ENCODE assay signal across 9 mouse cellular contexts in genomic region chr8:121374777-121375176, GRCm38 (mm10).
DNase-seq lines count a peak whose midpoint lies in the region; ATAC-seq and TF ChIP-seq lines count a peak whose summit lies in the region.
"Had no signal": no experiment of that assay in that cellular context is flagged by ENCODE, and none has a peak within 500 bp of the region (broad histone marks: within the 10 kb centered on the region; RNA-seq: fewer than 3 reads in every experiment).

No protein-coding gene starts in this region.

- peak overlapping the region; percentile 24; the same call in 1 of the 2 replicates for H3K27ac ChIP-seq in lung, embryonic 14.5 days (ENCODE audit: low read depth)
- no peak overlapping the region for H3K27ac ChIP-seq in intestine, embryonic 16.5 days (ENCODE audit: low read length)
- H3K27ac ChIP-seq: liver, embryonic 15.5 days had no signal

- no peaks in the 10 kb centered on the region for H3K36me3 ChIP-seq in lung, embryonic 14.5 days (ENCODE audit: insufficient read depth)
- no peaks in the 10 kb centered on the region for H3K36me3 ChIP-seq in intestine, embryonic 16.5 days (ENCODE audit: control insufficient read depth, insufficient read depth, low read length)
- H3K36me3 ChIP-seq: liver, embryonic 15.5 days had no signal

- 3% methylated on average over 8 of the region's 8 CpGs for WGBS in lung, embryonic 14.5 days
- 22% methylated on average over 8 of the region's 8 CpGs for WGBS in intestine, embryonic 16.5 days

- H3K9me3 ChIP-seq in lung, embryonic 14.5 days (ENCODE audit: low read depth, low read length): no peaks in the 10 kb centered on the region
- no peaks in the 10 kb centered on the region for H3K9me3 ChIP-seq in intestine, embryonic 16.5 days (ENCODE audit: control insufficient read depth, low read length)
- H3K9me3 ChIP-seq: liver, embryonic 15.5 days had no signal

- ATAC-seq in lung, embryonic 14.5 days (ENCODE audit: insufficient read depth): peak; percentile 81
- no peak for ATAC-seq in intestine, embryonic 16.5 days
- no peak for ATAC-seq in megakaryocyte, adult 5-6 weeks (ENCODE audit: poor library complexity, severe bottlenecking)

- no peak overlapping the region for H3K4me2 ChIP-seq in lung, embryonic 14.5 days
- H3K4me2 ChIP-seq in intestine, embryonic 16.5 days (ENCODE audit: low read depth, low read length): no peak overlapping the region
- H3K4me2 ChIP-seq: liver, embryonic 15.5 days had no signal

- no peak overlapping the region for H3K9ac ChIP-seq in lung, embryonic 14.5 days
- no peak overlapping the region for H3K9ac ChIP-seq in intestine, embryonic 16.5 days (ENCODE audit: low read depth, low read length)
- H3K9ac ChIP-seq: liver, embryonic 15.5 days had no signal

- TF ChIP-seq CTCF in lung, embryonic 14.5 days (IDR thresholded peaks at IDR 0.05; ENCODE audit: low read depth): no peak

- no peaks in the 10 kb centered on the region for H3K27me3 ChIP-seq in lung, embryonic 14.5 days (ENCODE audit: insufficient read depth, low read length)
- peaks cover 3% of the 10 kb centered on the region; the same call in 1 of the 2 replicates for H3K27me3 ChIP-seq in intestine, embryonic 16.5 days (replicated peaks; ENCODE audit: control insufficient read depth, insufficient read depth, low read length)
- H3K27me3 ChIP-seq: liver, embryonic 15.5 days had no signal

- H3K4me1 ChIP-seq in lung, embryonic 14.5 days (ENCODE audit: insufficient read depth): peaks cover 12% of the 10 kb centered on the region
- peaks cover 24% of the 10 kb centered on the region for H3K4me1 ChIP-seq in intestine, embryonic 16.5 days (ENCODE audit: control insufficient read depth, insufficient read depth, low read length)

- H3K4me3 ChIP-seq in lung, embryonic 14.5 days (ENCODE audit: low read depth, low read length): no peak overlapping the region
- no peak overlapping the region for H3K4me3 ChIP-seq in intestine, embryonic 16.5 days (ENCODE audit: low read length)
- H3K4me3 ChIP-seq: liver, embryonic 15.5 days had no signal

- peak; percentile 70 for DNase-seq in embryo, embryonic 10 days (ENCODE audit: low spot score)
- no peak for DNase-seq in embryo, embryonic 9.5 days (ENCODE audit: extremely low spot score)
- peak; percentile 61 for DNase-seq in ZHBTc4 (ENCODE audit: low read depth, low spot score)
- peak; percentile 53 to 61 for DNase-seq in heart, adult 9 months (ENCODE audit: low spot score in 2 of 2)
- peak; percentile 87 for DNase-seq in lung, embryonic 14.5 days
- no peak for DNase-seq in ovary, postnatal 14 days (ENCODE audit: low spot score)

Comparison
In these comparisons a context has a peak if more than half of its experiments do, and no peak if none do; other contexts are left out.
1. DNase-seq: peak in embryo, embryonic 10 days (single experiment), ZHBTc4 (single experiment), heart, adult 9 months (2 of 2) and lung, embryonic 14.5 days (single experiment); none in embryo, embryonic 9.5 days (single experiment) and ovary, postnatal 14 days (single experiment).